Mouse (Mus musculus) cerebellum, postnatal 36 days (tissue): ENCODE data around the gene Nat14.

Source experiments
- DNase-seq, 2 experiments: peaks; one replicate each; pipeline ENCODE4 v3.0.0; 2021 to 2022; ENCODE audit warnings: mixed read lengths in 2 of 2

Gene Nat14

DNA sequence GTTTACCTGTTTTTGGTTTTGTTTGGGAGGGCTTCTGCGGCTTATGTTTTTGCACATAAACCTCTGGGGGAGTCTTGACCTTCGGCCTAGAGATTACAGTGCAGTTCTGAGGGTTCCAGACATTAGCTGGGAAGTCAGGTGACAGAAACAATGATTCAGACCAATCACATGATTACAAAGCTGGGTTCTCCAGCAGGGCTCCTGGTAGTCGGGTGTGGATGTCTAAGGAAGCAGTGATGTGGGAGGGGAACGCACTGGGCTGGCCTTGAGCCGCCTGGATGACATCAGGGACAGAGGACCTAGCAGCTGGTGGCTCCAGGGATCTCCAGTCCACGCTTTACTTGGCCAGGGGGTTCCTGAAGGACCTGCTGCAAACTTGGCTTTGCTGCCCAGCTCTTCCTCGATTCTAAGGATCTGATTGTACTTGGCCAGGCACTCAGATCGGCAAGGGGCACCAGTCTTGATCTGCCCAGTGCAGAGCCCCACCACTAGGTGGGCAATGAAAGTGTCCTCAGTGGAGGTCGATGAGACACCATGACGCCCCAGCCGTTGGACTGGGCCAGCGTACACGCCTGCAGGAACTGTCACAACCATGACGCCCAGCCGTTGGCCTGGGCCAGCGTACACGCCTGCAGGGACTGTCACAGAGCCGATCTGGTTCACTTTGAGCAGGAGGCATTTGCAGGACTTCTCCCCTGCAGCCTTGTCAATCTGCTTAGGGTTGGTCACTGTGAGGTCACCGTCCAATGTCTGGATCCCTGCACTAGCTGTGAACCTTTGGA is 28.9 kb downstream of the Nat14 start:
- no peak for DNase-seq

DNA sequence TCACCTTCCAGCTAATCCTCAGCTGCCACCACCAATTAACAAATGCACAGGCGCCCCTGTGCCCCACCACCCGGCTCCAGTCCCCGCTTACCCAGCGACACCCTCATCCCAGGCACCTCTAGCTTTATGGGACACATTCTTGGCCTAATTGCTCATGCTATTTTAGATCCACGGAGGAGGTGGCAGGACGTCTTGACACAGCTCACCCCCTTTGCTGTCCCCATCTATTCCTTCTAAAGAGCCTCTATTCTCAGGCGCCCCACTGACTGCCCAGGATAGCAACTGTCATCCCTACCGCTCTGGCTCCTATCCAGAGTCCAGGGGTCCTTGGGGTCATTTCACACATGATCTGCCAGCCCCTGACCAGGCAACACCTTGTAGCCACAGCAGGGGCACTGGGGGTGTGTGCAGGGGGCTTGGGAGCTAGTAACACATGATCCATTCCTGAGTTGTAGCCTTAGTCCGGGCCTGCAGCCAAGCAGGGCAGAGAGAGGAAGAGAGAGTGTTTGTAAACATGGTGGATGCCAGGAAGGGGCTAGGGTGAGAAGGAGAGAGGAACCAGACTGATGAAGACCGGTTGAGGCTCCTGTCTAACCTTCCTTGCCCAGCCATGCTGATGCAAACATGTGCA is 32.1 kb downstream of the Nat14 start:
- no peak for DNase-seq

DNA sequence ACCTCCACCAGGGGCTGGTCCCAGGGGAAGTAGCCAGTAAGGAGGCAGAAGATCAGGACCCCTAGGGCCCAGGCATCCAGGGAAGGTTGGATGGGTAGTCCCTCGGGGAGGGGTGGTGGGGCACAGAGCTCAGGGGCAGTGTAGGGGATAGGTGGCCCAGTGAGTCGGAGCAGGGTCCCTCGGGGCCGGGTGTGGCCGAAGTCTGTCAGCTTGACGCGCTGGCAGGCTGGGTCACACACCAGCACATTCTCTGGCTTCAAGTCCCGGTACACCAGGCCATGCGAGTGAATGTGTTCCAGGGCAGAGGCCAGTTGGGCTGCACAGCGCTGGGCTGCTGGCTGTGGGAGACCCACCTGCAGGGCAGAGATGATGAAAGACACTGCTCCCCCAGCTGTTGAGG is 35.5 kb downstream of the Nat14 start:
- DNase-seq: no peak

DNA sequence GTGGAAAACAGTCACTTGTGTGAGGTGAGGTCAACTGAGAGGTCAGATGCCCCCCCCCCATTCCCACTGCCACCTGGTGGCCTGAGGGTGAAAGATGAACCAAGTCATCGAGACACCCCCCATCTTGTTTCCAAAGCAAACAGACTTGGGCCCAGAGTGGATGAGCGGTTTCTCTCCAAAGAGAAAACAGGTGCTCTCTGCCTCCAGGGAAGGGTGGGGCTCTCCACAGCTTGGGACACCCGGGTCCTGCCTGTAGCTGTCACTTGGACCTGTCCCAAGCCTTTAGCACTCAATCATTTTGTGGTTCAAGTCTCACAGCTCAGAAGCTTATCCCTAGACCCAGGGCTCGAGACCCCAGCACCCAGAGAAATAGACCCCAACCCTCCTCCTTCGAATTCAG is 41.7 kb downstream of the Nat14 start:
- no peak for DNase-seq

DNA sequence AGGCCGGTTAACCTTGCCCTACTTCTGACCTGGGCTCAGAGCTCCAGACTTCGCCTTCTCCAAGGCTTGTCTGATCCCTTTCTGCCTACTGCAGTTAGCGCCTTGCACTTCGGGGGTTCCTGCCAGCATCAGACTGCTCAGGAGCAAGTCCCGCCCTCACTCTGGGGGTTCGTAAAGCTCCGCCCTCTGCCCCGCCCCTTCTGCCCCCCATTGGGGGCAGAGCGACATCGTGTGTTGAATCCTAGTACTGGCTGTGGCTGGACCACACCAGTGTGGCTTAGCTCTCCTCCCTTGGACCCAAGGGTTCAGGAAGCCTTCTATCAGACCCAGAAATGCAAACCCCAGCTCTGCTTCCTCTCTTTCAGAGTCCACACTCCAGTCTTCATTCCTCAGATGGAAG is 42.4 kb downstream of the Nat14 start, which contains the start of gene Sbk2:
Gene Sbk2 (minus strand): TSS at position 135 of the 400 bp plus-strand sequence.
- DNase-seq: peak; percentile 21 to 41

DNA sequence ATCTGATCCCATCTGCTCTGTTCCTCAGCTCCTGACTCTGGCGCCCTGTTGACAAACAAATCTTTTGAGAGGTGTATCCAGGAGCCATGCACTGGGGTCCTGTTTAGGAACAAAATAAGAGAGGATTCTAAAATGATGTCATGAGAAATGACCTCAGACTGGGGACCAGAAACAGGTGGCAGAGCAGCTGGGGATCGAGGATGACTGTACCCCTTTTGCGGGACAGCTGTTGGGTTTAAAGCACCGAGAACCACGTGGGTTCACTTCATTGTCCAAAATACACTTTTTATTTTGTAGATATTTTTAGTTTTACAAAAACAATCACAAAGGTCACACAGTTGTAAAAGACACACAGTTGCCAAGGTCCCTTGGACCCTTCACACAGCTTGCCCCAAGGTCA is 43.2 kb downstream of the Nat14 start:
- no peak for DNase-seq

DNA sequence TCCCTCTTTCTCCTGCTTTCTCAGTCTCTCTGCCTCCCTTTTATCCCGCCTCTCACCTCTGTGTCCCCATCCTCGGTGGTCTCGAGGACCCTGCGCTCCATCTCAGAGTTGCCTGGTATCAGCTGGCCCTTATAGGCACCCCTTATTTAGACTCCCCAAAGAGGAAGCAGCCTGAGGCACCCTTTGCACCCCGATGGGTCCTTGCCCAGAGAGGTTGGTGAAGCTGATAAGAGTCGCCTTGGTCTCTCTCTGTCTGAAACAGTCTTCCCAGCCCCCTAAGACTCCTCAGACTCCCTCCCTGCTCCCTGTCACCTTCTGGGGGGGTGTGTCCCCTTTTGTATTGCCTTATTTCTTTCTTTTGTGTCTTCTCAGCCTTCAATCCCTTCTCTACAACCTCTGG is 49.2 kb downstream of the Nat14 start, which contains the start of gene Sbk3:
Gene Sbk3 (minus strand): TSS at position 101 of the 400 bp plus-strand sequence.
- no peak for DNase-seq

DNA sequence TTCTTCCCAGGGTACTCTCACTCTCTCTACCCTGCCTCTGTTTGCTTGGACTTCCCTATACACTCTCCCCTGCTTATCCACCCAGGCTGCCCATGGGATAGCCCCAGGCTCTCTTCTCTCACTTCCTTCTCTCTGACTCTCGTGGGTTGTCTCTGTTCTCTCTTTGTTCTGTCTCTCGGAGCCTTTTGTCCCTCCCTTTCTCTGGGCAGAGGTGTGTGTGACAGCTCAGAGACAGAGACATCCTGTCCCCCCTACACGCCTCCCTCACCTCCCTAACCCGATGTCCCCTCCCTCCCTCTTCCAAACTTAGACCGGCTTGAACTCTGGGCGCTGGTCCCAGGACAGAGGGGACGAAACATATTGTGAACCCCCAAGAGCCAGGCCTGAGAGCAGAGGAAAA is 49.9 kb downstream of the Nat14 start:
- no peak for DNase-seq

DNA sequence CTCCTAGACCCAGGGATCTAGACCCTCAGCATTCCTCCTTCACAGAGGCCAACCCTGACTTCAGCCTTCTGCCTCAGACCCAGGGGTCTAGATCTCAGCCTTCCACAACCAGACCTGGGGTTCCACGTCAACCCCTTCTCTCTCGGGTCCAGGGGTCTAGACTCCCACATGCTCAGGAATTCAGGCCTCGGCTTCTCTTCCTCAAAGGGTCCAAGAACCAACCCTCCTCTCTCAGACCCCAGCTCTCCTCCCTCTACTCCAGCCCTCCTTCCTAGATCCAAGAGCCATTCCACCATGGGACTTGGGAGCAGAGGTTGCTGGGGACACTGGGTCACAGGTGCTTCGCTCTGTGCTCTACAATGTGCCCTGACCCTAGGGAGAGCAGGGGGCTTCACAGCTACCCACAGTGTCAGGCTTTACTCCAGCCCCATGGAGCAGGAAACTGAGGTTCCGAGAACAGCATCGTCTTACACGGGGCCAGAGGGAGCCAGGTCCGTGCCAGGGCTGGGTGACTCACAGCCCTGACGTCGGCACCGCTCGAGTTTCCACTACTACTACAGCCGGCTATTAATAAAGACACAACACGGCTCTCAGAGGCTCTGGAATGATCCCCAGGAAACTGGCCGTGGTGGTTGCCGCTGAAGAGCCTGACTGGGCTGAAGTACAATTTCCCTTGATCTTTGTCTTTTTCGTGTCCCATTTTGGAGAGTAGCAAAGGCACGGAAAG is 50.7 kb downstream of the Nat14 start:
- no peak for DNase-seq
